Mouse (Mus musculus) cerebellum, adult 8-10 months (tissue): ENCODE data around the gene Pde10a.

Experiments
- DNase-seq: peaks from one replicate; pipeline ENCODE4 v3.0.0; 2022

Pde10a gene

GRCm38 (mm10) chr17:8898221-8898620, 373.0 kb downstream of the Pde10a start:
- no peak for DNase-seq

GRCm38 (mm10) chr17:8899212-8899611, 374.0 kb downstream of the Pde10a start:
- no peak for DNase-seq

- DNase-seq, result no peak
These were observed 378.5 kb downstream of the Pde10a start for GRCm38 (mm10) chr17:8903555-8904283.

GRCm38 (mm10) chr17:8910571-8910970, 385.4 kb downstream of the Pde10a start:
- no peak for DNase-seq

GRCm38 (mm10) chr17:8912933-8913332, 387.8 kb downstream of the Pde10a start:
- DNase-seq, result no peak

- no peak for DNase-seq
These were observed 390.5 kb downstream of the Pde10a start for GRCm38 (mm10) chr17:8915693-8916092.

- DNase-seq, result no peak
These were observed 397.9 kb downstream of the Pde10a start for GRCm38 (mm10) chr17:8923074-8923473.

- DNase-seq, result no peak
These were observed 398.6 kb downstream of the Pde10a start for GRCm38 (mm10) chr17:8923727-8924126.

- DNase-seq, result no peak
These were observed 400.7 kb downstream of the Pde10a start for GRCm38 (mm10) chr17:8925819-8926383.

GRCm38 (mm10) chr17:8928560-8928959, 403.4 kb downstream of the Pde10a start:
- DNase-seq, result no peak

- no peak for DNase-seq
These were observed 404.5 kb downstream of the Pde10a start for GRCm38 (mm10) chr17:8929636-8930035.

- DNase-seq, result no peak
These were observed 410.4 kb downstream of the Pde10a start for GRCm38 (mm10) chr17:8935604-8936003.

- peak; percentile 52 for DNase-seq
These were observed 411.4 kb downstream of the Pde10a start for GRCm38 (mm10) chr17:8936603-8937002.

GRCm38 (mm10) chr17:8951588-8951987, 426.4 kb downstream of the Pde10a start:
- DNase-seq, result no peak

GRCm38 (mm10) chr17:8952951-8953350, 427.8 kb downstream of the Pde10a start:
- DNase-seq, result no peak

- peak; percentile 53 for DNase-seq
These were observed 433.0 kb downstream of the Pde10a start for GRCm38 (mm10) chr17:8958125-8958524.

GRCm38 (mm10) chr17:8960386-8960785, 435.2 kb downstream of the Pde10a start:
- DNase-seq, result no peak

- DNase-seq, result no peak
These were observed 435.9 kb downstream of the Pde10a start for GRCm38 (mm10) chr17:8961097-8961496.

- no peak for DNase-seq
These were observed 436.5 kb downstream of the Pde10a start for GRCm38 (mm10) chr17:8961644-8962043.

- no peak for DNase-seq
These were observed 440.0 kb downstream of the Pde10a start for GRCm38 (mm10) chr17:8965177-8965576.

GRCm38 (mm10) chr17:8972152-8972854, 447.1 kb downstream of the Pde10a start:
- no peak for DNase-seq

- DNase-seq, result no peak
These were observed 448.2 kb downstream of the Pde10a start for GRCm38 (mm10) chr17:8973331-8973730.

- peak; percentile 51 for DNase-seq
These were observed 449.3 kb downstream of the Pde10a start for GRCm38 (mm10) chr17:8974423-8974822.

- no peak for DNase-seq
These were observed 449.7 kb downstream of the Pde10a start for GRCm38 (mm10) chr17:8974823-8975397.
